Mouse (Mus musculus) layer of hippocampus, adult 8-10 months (tissue): Measurements from ENCODE around the gene Olfr1294. TPM values are rescaled to one million over a fixed set of nuclear protein-coding genes. Genes with fewer than 3 reads are reported as not detected.

Experiments
- DNase-seq, 2 experiments: peaks; one replicate each; pipeline ENCODE4 v3.0.0; 2022; ENCODE audit warnings: low spot score in 2 of 2
- total RNA-seq, 4 experiments: library from RNA; stranded (reverse); gene quantifications; 2 replicates each; pipeline ENCODE4 v1.2.4; 2022

Gene Olfr1294
- total RNA-seq = not detected

DNA sequence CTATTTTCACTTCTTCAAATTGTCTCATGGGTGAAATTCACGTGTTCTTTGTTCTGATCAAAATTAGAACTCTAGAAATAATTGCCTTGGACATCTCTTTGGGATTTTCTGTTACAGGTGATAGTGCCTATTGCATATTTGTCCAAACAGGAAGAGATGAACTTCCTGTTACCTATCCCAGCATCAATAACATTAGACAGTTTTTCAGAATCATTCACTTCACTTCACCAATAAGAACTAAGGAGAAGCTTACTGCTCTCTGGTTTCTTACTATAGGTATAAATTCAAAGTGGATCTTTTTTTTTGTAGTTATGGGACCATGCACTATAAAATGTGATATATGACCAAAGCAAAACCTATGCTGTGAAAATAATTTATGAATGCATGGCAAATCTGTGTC lies at the start of gene Olfr1294:
Gene Olfr1294, minus strand, starts transcription at position 101 of the 400 bp plus-strand sequence.
- no peak for DNase-seq

DNA sequence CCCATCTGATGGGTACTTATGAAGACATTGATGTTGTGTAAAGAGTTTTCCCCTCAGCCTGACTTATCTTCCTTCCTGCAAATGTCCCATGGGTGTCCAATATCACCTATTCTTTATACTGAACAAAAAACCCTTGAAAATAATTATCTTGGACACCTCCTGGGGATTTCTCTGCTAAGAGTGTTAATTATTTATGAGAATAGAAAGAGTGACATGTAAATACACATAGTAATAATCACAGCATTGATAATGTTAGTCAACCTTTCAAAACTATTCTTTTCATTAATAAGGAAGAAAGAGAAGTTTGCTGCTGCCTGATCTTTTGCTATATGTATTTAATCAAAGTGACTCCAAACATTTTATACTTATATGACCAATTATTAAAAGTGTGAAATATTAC lies 29.5 kb upstream of the Olfr1294 start, which contains the start of gene Olfr1295:
Gene Olfr1295, minus strand, starts transcription at position 101 of the 400 bp plus-strand sequence.
- no peak for DNase-seq

DNA sequence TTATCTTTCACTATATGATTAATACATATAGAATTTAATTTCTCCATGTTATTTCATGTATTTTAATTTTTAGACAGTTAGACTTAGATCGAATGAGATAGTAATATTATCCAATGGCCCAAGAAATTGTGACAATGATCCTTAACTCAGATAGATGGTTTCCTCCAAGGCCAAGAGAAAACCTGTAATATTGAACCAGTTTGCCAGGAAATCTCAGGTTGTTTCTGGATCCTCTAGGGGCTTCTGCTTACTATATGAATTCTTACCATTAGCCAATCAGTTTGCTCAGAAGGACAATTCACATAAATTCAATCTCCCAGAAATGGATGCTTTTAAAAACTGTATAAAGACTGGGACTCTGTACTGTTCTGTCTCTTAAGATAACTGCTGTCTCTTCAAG lies 15.2 kb downstream of the Olfr1294 start, which contains the start of gene Olfr1293-ps:
Gene Olfr1293-ps, plus strand, starts transcription at position 301 of the 400 bp plus-strand sequence.
- no peak for DNase-seq

DNA sequence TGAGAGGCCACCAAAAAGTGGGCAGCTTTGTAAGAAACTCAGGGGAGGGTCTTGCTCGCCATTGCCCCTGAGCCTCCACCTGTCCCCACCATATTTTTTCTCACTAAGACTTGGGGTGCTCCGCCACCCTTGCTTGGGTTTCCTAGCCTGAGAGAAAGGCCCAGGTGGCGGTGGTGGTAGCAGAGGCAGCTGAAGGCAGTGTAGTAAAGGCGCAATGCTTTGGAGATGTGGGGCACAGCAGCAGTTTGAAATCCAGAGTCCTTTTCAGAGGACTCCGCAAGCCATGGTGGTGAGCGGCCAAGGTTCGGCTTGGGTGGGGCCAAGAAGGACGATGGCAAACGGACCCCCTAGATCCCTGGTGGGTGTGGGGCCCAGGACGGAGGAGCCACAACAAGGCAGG lies 22.6 kb downstream of the Olfr1294 start:
- no peak for DNase-seq

DNA sequence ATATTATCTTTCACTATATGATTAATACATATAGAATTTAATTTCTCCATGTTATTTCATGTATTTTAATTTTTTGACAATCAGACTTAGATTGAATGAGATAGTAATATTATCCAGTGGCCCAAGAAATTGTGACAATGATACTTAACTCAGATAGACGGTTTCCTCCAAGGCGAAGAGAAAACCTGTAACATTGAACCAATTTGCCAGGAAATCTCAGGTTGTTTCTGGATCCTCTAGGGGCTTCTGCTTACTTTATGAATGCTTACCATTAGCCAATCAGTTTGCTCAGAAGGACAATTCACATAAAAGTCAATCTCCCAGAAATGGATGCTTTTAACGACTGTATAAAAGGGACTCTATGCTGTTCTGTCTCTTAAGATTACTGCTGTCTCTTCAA lies 43.2 kb downstream of the Olfr1294 start, which contains the start of gene Olfr1291-ps1:
Gene Olfr1291-ps1, plus strand, starts transcription at position 301 of the 400 bp plus-strand sequence.
- no peak for DNase-seq

GRCm38 (mm10) chr2:111493729-111494128 lies 46.4 kb downstream of the Olfr1294 start, which contains the start of gene Olfr1290:
TSS of gene Olfr1290 (minus strand) at chr2:111493829.
- no peak for DNase-seq

Other genes with a start within 250 kb of the Olfr1294 start
- not detected for gene Olfr1279, start 239.7 kb downstream of the Olfr1294 start, total RNA-seq
- gene Olfr1280, start 226.3 kb downstream of the Olfr1294 start, total RNA-seq = not detected
- gene Olfr1281, start 213.8 kb downstream of the Olfr1294 start, total RNA-seq = not detected
- gene Olfr1282, start 204.2 kb downstream of the Olfr1294 start, total RNA-seq = not detected
- not detected for gene Olfr1283, start 173.5 kb downstream of the Olfr1294 start, total RNA-seq
- gene Olfr1284, start 164.8 kb downstream of the Olfr1294 start, total RNA-seq = not detected
- gene Olfr1286, start 117.2 kb downstream of the Olfr1294 start, total RNA-seq = not detected
- gene Olfr1287, start 91.1 kb downstream of the Olfr1294 start, total RNA-seq = not detected
- gene Olfr1288, start 66.2 kb downstream of the Olfr1294 start, total RNA-seq = not detected
- gene Olfr1289, start 59.5 kb downstream of the Olfr1294 start, total RNA-seq = not detected
- gene Olfr1290, start 46.5 kb downstream of the Olfr1294 start, total RNA-seq = not detected
- gene Olfr1291-ps1, start 43.1 kb downstream of the Olfr1294 start, total RNA-seq = not detected
- gene Olfr1293-ps, start 15.1 kb downstream of the Olfr1294 start, total RNA-seq = not detected
- not detected for gene Olfr1295, start 29.4 kb upstream of the Olfr1294 start, total RNA-seq
- gene Olfr1297, start 86.2 kb upstream of the Olfr1294 start, total RNA-seq = not detected
- gene Olfr1298, start 108.9 kb upstream of the Olfr1294 start, total RNA-seq = not detected
- gene Olfr1299, start 121.1 kb upstream of the Olfr1294 start, total RNA-seq = not detected
- gene Olfr1301, start 210.7 kb upstream of the Olfr1294 start, total RNA-seq = not detected
- gene Olfr1302, start 237.1 kb upstream of the Olfr1294 start, total RNA-seq = not detected